Mouse (Mus musculus) stomach, embryonic 15.5 days (tissue): ENCODE results near the gene Pla2g16. TPM values are rescaled to one million over a fixed set of nuclear protein-coding genes. Genes with fewer than 3 reads are reported as not detected.

ENCODE experiments used
- ATAC-seq: fragments of 200-750 bp; cut with Nextera tagmentation; 2 replicates; pipeline ENCODE4 v1.8.0; 2017; ENCODE audit warnings: low read depth, moderate number of reproducible peaks, moderate TSS enrichment; ENCODE audit not compliant: insufficient read depth, low FRiP score
- H3K27ac ChIP-seq: fragments of 300-500 bp; sonication (generic); 2 replicates; pipeline ENCODE4 v1.5.1; 2015; ENCODE audit warnings: mild to moderate bottlenecking, inconsistent platforms
- H3K27me3 ChIP-seq: fragments of 300-500 bp; sonication (generic); replicated peaks from 2 replicates; pipeline ENCODE4 v1.6.1; 2015; ENCODE audit warnings: inconsistent platforms
- H3K36me3 ChIP-seq: fragments of 300-500 bp; sonication (generic); 2 replicates; pipeline ENCODE4 v1.6.1; 2015; ENCODE audit warnings: inconsistent platforms
- H3K4me1 ChIP-seq: fragments of 300-500 bp; sonication (generic); 2 replicates; pipeline ENCODE4 v1.6.1; 2015; ENCODE audit warnings: inconsistent platforms
- H3K4me2 ChIP-seq: fragments of 300-500 bp; sonication (generic); 2 replicates; pipeline ENCODE4 v1.6.1; 2015; ENCODE audit warnings: mild to moderate bottlenecking, inconsistent platforms
- H3K4me3 ChIP-seq: fragments of 300-500 bp; sonication (generic); replicated peaks from 2 replicates; pipeline ENCODE4 v1.5.1; 2015; ENCODE audit warnings: inconsistent platforms
- H3K9ac ChIP-seq: fragments of 300-500 bp; sonication (generic); 2 replicates; pipeline ENCODE4 v1.6.1; 2015; ENCODE audit warnings: inconsistent platforms
- H3K9me3 ChIP-seq: fragments of 300-500 bp; sonication (generic); 2 replicates; pipeline ENCODE4 v1.6.1; 2016; ENCODE audit warnings: inconsistent platforms
- WGBS: fragments of 180-500 bp; shearing (Covaris S2); methylation state at CpG from one replicate; pipeline ENCODE4 v1.1.7; 2015; 5-methylcytosine and 5-hydroxymethylcytosine counted together
- polyA plus RNA-seq: library from polyadenylated mRNA; unstranded; fragments of >200 nt; fragmentation: Nextera tagmentation; extraction: Ambion mirVana; gene quantifications from 2 replicates; pipeline ENCODE4 v1.2.1, GENCODE M21; 2015

Pla2g16 gene
- polyA plus RNA-seq = 10.7 and 13.2 TPM in 2 replicates

- Histone ChIP-seq H3K4me1 (0 out of 2 replicates have a peak, but pooled peaks cover 9% of the 10 kb centered on the region), H3K27me3 (no peaks in the 10 kb centered on the region), H3K4me2 (peak within 1 kb of the TSS; percentile 88), H3K9me3 (no peaks in the 10 kb centered on the region), H3K4me3 (peak within 1 kb of the TSS; percentile 53), H3K9ac (no peak within 1 kb of the TSS; the same call in 1 of the 2 replicates), H3K36me3 (no peaks in the 10 kb centered on the region), H3K27ac (no peak within 1 kb of the TSS)
- WGBS = under 1% methylated on average over 27 of the region's 27 CpGs
- ATAC-seq = peak; percentile 94
Observed at GRCm38 (mm10) chr19:7557328-7557822, at the start of gene Pla2g16. TSS of gene Pla2g16 (plus strand) at chr19:7557459.

GRCm38 (mm10) chr19:7508026-7508425 lies 49.2 kb upstream of the Pla2g16 start:
- Histone ChIP-seq H3K9ac (no peak overlapping the region), H3K27me3 (no peaks in the 10 kb centered on the region), H3K27ac (no peak overlapping the region), H3K4me2 (no peak overlapping the region), H3K4me3 (no peak overlapping the region), H3K4me1 (no peaks in the 10 kb centered on the region), H3K36me3 (0 out of 2 replicates have a peak, but pooled peaks cover 6% of the 10 kb centered on the region), H3K9me3 (no peaks in the 10 kb centered on the region)
- ATAC-seq = no peak
- WGBS = 76% methylated on average over 4 of the region's 4 CpGs

- Histone ChIP-seq H3K9ac (no peak overlapping the region), H3K36me3 (peaks cover 16% of the 10 kb centered on the region; the same call in 1 of the 2 replicates), H3K4me1 (no peaks in the 10 kb centered on the region), H3K27me3 (no peaks in the 10 kb centered on the region), H3K4me2 (no peak overlapping the region), H3K27ac (no peak overlapping the region), H3K4me3 (no peak overlapping the region), H3K9me3 (no peaks in the 10 kb centered on the region)
- WGBS = 76% methylated on average over 1 of the region's 1 CpGs
- no peak for ATAC-seq
Observed at GRCm38 (mm10) chr19:7516437-7516836, 40.8 kb upstream of the Pla2g16 start.

- Histone ChIP-seq H3K27ac (no peak overlapping the region), H3K36me3 (peaks cover 33% of the 10 kb centered on the region), H3K9ac (no peak overlapping the region), H3K4me1 (no peaks in the 10 kb centered on the region), H3K4me3 (no peak overlapping the region), H3K27me3 (no peaks in the 10 kb centered on the region), H3K4me2 (no peak overlapping the region), H3K9me3 (no peaks in the 10 kb centered on the region; the same call in 1 of the 2 replicates)
- no peak for ATAC-seq
- 87% methylated on average over 3 of the region's 3 CpGs for WGBS
Observed at GRCm38 (mm10) chr19:7521619-7522018, 35.6 kb upstream of the Pla2g16 start.

GRCm38 (mm10) chr19:7522856-7523255 lies 34.4 kb upstream of the Pla2g16 start:
- Histone ChIP-seq H3K4me1 (no peaks in the 10 kb centered on the region), H3K27ac (no peak overlapping the region), H3K9ac (no peak overlapping the region), H3K9me3 (no peaks in the 10 kb centered on the region; the same call in 1 of the 2 replicates), H3K36me3 (peaks cover 30% of the 10 kb centered on the region), H3K4me2 (no peak overlapping the region), H3K4me3 (no peak overlapping the region), H3K27me3 (no peaks in the 10 kb centered on the region)
- 92% methylated on average over 2 of the region's 2 CpGs for WGBS
- no peak for ATAC-seq

- Histone ChIP-seq H3K9ac (no peak overlapping the region), H3K36me3 (peaks cover 30% of the 10 kb centered on the region), H3K27me3 (no peaks in the 10 kb centered on the region), H3K9me3 (no peaks in the 10 kb centered on the region; the same call in 1 of the 2 replicates), H3K27ac (no peak overlapping the region), H3K4me2 (no peak overlapping the region), H3K4me3 (no peak overlapping the region), H3K4me1 (no peaks in the 10 kb centered on the region)
- 93% methylated on average over 1 of the region's 1 CpGs for WGBS
- ATAC-seq = no peak
Observed at GRCm38 (mm10) chr19:7523292-7523691, 34.0 kb upstream of the Pla2g16 start.

GRCm38 (mm10) chr19:7523781-7524180 lies 33.5 kb upstream of the Pla2g16 start:
- H3K27me3 ChIP-seq = no peaks in the 10 kb centered on the region
- peaks cover 26% of the 10 kb centered on the region for H3K36me3 ChIP-seq
- no peak overlapping the region for H3K4me2 ChIP-seq
- H3K27ac ChIP-seq = no peak overlapping the region
- no peak overlapping the region for H3K9ac ChIP-seq
- H3K4me1 ChIP-seq = no peaks in the 10 kb centered on the region
- H3K4me3 ChIP-seq = no peak overlapping the region
- H3K9me3 ChIP-seq = no peaks in the 10 kb centered on the region; the same call in 1 of the 2 replicates
- ATAC-seq = no peak

GRCm38 (mm10) chr19:7524879-7525278 lies 32.4 kb upstream of the Pla2g16 start:
- H3K4me2 ChIP-seq = no peak overlapping the region
- H3K9ac ChIP-seq = no peak overlapping the region
- WGBS = 77% methylated on average over 3 of the region's 3 CpGs
- no peaks in the 10 kb centered on the region for H3K27me3 ChIP-seq
- ATAC-seq = no peak
- no peak overlapping the region for H3K27ac ChIP-seq
- H3K4me1 ChIP-seq = no peaks in the 10 kb centered on the region
- H3K36me3 ChIP-seq = peaks cover 17% of the 10 kb centered on the region
- H3K9me3 ChIP-seq = no peaks in the 10 kb centered on the region; the same call in 1 of the 2 replicates
- no peak overlapping the region for H3K4me3 ChIP-seq

GRCm38 (mm10) chr19:7528639-7529428 lies 28.4 kb upstream of the Pla2g16 start:
- Histone ChIP-seq H3K4me1 (no peaks in the 10 kb centered on the region), H3K27me3 (no peaks in the 10 kb centered on the region), H3K4me3 (no peak overlapping the region), H3K4me2 (no peak overlapping the region), H3K27ac (no peak overlapping the region), H3K36me3 (peaks cover 6% of the 10 kb centered on the region; the same call in 1 of the 2 replicates), H3K9me3 (no peaks in the 10 kb centered on the region), H3K9ac (no peak overlapping the region)
- ATAC-seq = no peak
- 51% methylated on average over 7 of the region's 7 CpGs for WGBS

- H3K36me3 ChIP-seq = peaks cover 6% of the 10 kb centered on the region; the same call in 1 of the 2 replicates
- no peak overlapping the region for H3K4me3 ChIP-seq
- ATAC-seq = no peak
- H3K4me1 ChIP-seq = no peaks in the 10 kb centered on the region
- no peaks in the 10 kb centered on the region for H3K27me3 ChIP-seq
- H3K9ac ChIP-seq = no peak overlapping the region
- no peak overlapping the region for H3K4me2 ChIP-seq
- WGBS = 92% methylated on average over 5 of the region's 5 CpGs
- no peaks in the 10 kb centered on the region for H3K9me3 ChIP-seq
- H3K27ac ChIP-seq = no peak overlapping the region
Observed at GRCm38 (mm10) chr19:7531906-7532305, 25.4 kb upstream of the Pla2g16 start.

GRCm38 (mm10) chr19:7533891-7534290 lies 23.4 kb upstream of the Pla2g16 start:
- Histone ChIP-seq H3K9me3 (no peaks in the 10 kb centered on the region), H3K4me3 (no peak overlapping the region), H3K9ac (no peak overlapping the region), H3K36me3 (peaks cover 6% of the 10 kb centered on the region; the same call in 1 of the 2 replicates), H3K4me2 (no peak overlapping the region), H3K27me3 (no peaks in the 10 kb centered on the region), H3K27ac (no peak overlapping the region), H3K4me1 (no peaks in the 10 kb centered on the region)
- no peak for ATAC-seq
- WGBS = 87% methylated on average over 5 of the region's 5 CpGs

- H3K27me3 ChIP-seq = no peaks in the 10 kb centered on the region
- no peaks in the 10 kb centered on the region for H3K36me3 ChIP-seq
- 87% methylated on average over 3 of the region's 3 CpGs for WGBS
- ATAC-seq = no peak
- H3K4me2 ChIP-seq = no peak overlapping the region
- H3K27ac ChIP-seq = no peak overlapping the region
- H3K9ac ChIP-seq = no peak overlapping the region
- H3K4me1 ChIP-seq = no peaks in the 10 kb centered on the region
- H3K4me3 ChIP-seq = no peak overlapping the region
- H3K9me3 ChIP-seq = no peaks in the 10 kb centered on the region
Observed at GRCm38 (mm10) chr19:7548924-7549323, 8.3 kb upstream of the Pla2g16 start.
